Mouse (Mus musculus): ENCODE data around the gene Bmi1.

Gene Bmi1

GRCm38 (mm10) chr2:18722208-18722830 lies 45.5 kb downstream of the Bmi1 start:
- no peak for DNase-seq (ENCODE audit: low spot score in 2 of 2)

GRCm38 (mm10) chr2:18724462-18724861 lies 47.6 kb downstream of the Bmi1 start:
- no peak for DNase-seq (ENCODE audit: low spot score in 2 of 2)

GRCm38 (mm10) chr2:18725880-18726279 lies 49.1 kb downstream of the Bmi1 start:
- DNase-seq (ENCODE audit: low spot score in 2 of 2), result no peak

DNA sequence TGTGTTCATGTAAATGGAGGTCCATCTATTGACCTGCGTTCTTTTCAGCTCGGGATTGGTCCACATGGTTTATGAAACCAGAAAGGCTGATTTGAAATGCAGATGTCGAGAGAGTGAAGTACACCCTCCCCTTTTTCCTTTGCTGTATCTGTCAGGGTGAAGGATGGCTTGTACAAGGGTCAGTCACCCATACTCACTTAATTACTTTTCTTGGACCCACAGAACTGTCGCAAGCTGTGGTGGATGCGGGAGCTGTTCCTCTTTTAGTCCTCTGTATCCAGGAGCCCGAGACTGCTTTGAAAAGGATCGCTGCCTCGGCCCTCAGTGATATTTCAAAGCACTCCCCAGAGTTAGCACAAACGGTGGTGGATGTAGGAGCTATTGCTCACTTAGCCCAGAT lies 54.9 kb downstream of the Bmi1 start:
- no peak for DNase-seq (ENCODE audit: low spot score in 2 of 2)

DNA sequence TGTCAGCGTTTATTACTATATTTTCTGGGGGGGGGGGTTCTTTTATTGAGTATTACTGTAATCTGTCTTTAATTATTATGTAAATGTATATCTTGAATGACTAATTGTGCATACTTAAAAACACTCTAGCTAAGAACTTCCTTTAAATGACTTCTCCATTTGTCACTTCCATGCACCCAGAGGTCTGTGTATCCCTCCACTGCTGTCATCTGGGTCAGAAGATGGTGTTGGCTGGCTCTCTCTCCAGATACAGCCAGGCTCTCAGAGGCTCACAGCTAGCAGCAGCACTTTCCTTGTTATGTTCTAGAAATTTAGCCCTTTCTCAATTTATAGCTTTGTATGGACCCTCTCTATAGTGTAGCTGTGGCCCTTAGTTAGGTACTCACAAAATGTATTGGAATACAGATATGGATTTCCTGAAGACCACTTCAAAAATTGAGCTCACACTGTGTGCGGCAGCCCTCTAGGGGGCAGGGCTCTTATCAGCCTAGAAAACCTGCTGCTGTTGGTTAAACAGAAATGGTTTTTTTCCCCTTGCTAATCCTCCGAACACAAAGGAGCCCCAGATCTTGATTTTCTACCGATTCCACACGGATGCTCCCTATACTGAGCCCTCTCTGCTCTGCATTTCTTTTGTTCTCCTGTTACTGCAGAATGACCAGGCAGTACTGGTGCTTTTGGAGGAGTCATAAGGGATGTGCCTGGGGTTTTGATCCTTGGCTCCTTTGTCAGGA lies 57.7 kb downstream of the Bmi1 start:
- no peak for DNase-seq (ENCODE audit: low spot score in 2 of 2)
